Mouse (Mus musculus) gonadal fat pad, adult 2 months (tissue): ENCODE measurements at regions not wholly inside any gene's neighbourhood (a gene's known extent, or its start where the extent isn't known, plus 50 kb on each side); places are given as distances from the start of the nearest gene placed in this dataset.
"Not testable (repeated sequence)": the region's sequence is repeated elsewhere in the genome, so short reads cannot be mapped to it uniquely, and the experiment has no call there.

Experiments used
- DNase-seq: peaks from one replicate; pipeline ENCODE4 v3.0.0-alpha.2; 2012; ENCODE audit warnings: low read depth

GRCm38 (mm10) chr3:16533643-16534042 lies 527.4 kb upstream of the Gm5150 start:
- DNase-seq = no peak

GRCm38 (mm10) chr3:16527511-16527910 lies 521.3 kb upstream of the Gm5150 start:
- not testable (repeated sequence) for DNase-seq

GRCm38 (mm10) chr3:16488431-16488830 lies 482.2 kb upstream of the Gm5150 start:
- DNase-seq = not testable (repeated sequence)

GRCm38 (mm10) chr3:16482750-16483149 lies 476.5 kb upstream of the Gm5150 start:
- DNase-seq = no peak

GRCm38 (mm10) chr3:16471360-16471759 lies 465.1 kb upstream of the Gm5150 start:
- no peak for DNase-seq

GRCm38 (mm10) chr3:16466388-16466787 lies 460.2 kb upstream of the Gm5150 start:
- no peak for DNase-seq

GRCm38 (mm10) chr3:16465357-16465756 lies 459.1 kb upstream of the Gm5150 start:
- DNase-seq = no peak

- DNase-seq = no peak
Measured at GRCm38 (mm10) chr3:16464301-16464700, 458.1 kb upstream of the Gm5150 start.

GRCm38 (mm10) chr3:16433033-16433432 lies 426.8 kb upstream of the Gm5150 start:
- DNase-seq = peak; percentile 73

GRCm38 (mm10) chr3:16431819-16432115 lies 425.5 kb upstream of the Gm5150 start:
- no peak for DNase-seq

- DNase-seq = no peak
Measured at GRCm38 (mm10) chr3:16431082-16431818, 425.0 kb upstream of the Gm5150 start.
